Mouse (Mus musculus) MEL (cell line): ENCODE measurements around the gene Hspa2. TPM values are rescaled to one million over a fixed set of nuclear protein-coding genes. Genes with fewer than 3 reads are reported as not detected.

Experiments
- DNase-seq: peaks from one replicate; pipeline ENCODE4 v3.0.0; 2011; ENCODE audit warnings: low read depth, low spot score
- H3K27ac ChIP-seq: 2 replicates; pipeline ENCODE4 v1.5.1; 2012; ENCODE audit warnings: low read depth, mild to moderate bottlenecking, control low read depth, low read length, moderate library complexity; ENCODE audit not compliant: control insufficient read depth
- H3K27me3 ChIP-seq, 2 experiments: fragments of 150-350 bp in 1 of 2; sonication (generic) in 1 of 2; 2 replicates each; pipeline ENCODE4 v1.6.1; 2012; ENCODE audit warnings: low read length in 2 of 2, mild to moderate bottlenecking in 2 of 2, improper control_type of control experiment in 1 of 2, moderate library complexity in 1 of 2; ENCODE audit not compliant: insufficient read depth in 2 of 2, control insufficient read depth in 1 of 2
- H3K36me3 ChIP-seq, 2 experiments: 2 replicates each; pipeline ENCODE4 v1.6.1; 2012 to 2014; ENCODE audit warnings: low read length in 2 of 2, improper control_type of control experiment in 1 of 2, inconsistent platforms in 1 of 2, mild to moderate bottlenecking in 1 of 2; ENCODE audit not compliant: insufficient read depth in 2 of 2, control insufficient read depth in 1 of 2
- H3K4me1 ChIP-seq, 2 experiments: fragments of 150-350 bp in 1 of 2; sonication (generic) in 1 of 2; 2 replicates each; pipeline ENCODE4 v1.6.1; 2012; ENCODE audit warnings: low read length in 2 of 2, improper control_type of control experiment in 1 of 2, mild to moderate bottlenecking in 1 of 2; ENCODE audit not compliant: insufficient read depth in 2 of 2, control insufficient read depth in 1 of 2
- H3K4me3 ChIP-seq, 2 experiments: fragments of 150-350 bp in 1 of 2; sonication (generic) in 1 of 2; 2 replicates each; pipeline ENCODE4 v1.5.1; 2012; ENCODE audit warnings: low read depth in 2 of 2, low read length in 2 of 2, mild to moderate bottlenecking in 2 of 2, moderate library complexity in 2 of 2, control low read depth in 1 of 2, improper control_type of control experiment in 1 of 2; ENCODE audit not compliant: control insufficient read depth in 1 of 2, insufficient read depth in 1 of 2
- H3K79me2 ChIP-seq: 2 replicates; pipeline ENCODE4 v1.6.1; 2012; ENCODE audit warnings: mild to moderate bottlenecking, low read length, moderate library complexity; ENCODE audit not compliant: control insufficient read depth, poor library complexity, insufficient read depth
- H3K9ac ChIP-seq: 2 replicates; pipeline ENCODE4 v1.6.1; 2012; ENCODE audit warnings: low read depth, mild to moderate bottlenecking, control low read depth, low read length, moderate library complexity; ENCODE audit not compliant: control insufficient read depth, poor library complexity, severe bottlenecking
- H3K9me3 ChIP-seq: fragments of 150-350 bp; sonication (generic); replicated peaks from 2 replicates; pipeline ENCODE4 v1.6.1; 2012; ENCODE audit warnings: mild to moderate bottlenecking, low read length, improper control_type of control experiment, moderate library complexity; ENCODE audit not compliant: insufficient read depth
- BHLHE40 ChIP-seq: IDR thresholded peaks from 2 replicates; pipeline ENCODE4 v1.6.1; 2012; ENCODE audit warnings: low read depth, mild to moderate bottlenecking, inconsistent platforms, low read length, improper control_type of control experiment, borderline replicate concordance
- CHD2 ChIP-seq: IDR thresholded peaks from 2 replicates; pipeline ENCODE4 v1.6.1; 2011; ENCODE audit warnings: low read length, improper control_type of control experiment
- GABPA ChIP-seq: IDR thresholded peaks from 2 replicates; pipeline ENCODE4 v1.6.1; 2012; ENCODE audit warnings: low read depth, mild to moderate bottlenecking, inconsistent platforms, low read length, improper control_type of control experiment, moderate library complexity
- HCFC1 ChIP-seq: IDR thresholded peaks from 2 replicates; pipeline ENCODE4 v1.6.1; 2012; ENCODE audit warnings: low read depth, mild to moderate bottlenecking, inconsistent platforms, low read length, improper control_type of control experiment, moderate library complexity
- MAFK ChIP-seq: IDR thresholded peaks from 2 replicates; pipeline ENCODE4 v1.6.1; 2011; ENCODE audit warnings: low read depth, mild to moderate bottlenecking, low read length, improper control_type of control experiment, borderline replicate concordance
- MAX ChIP-seq: IDR thresholded peaks from 2 replicates; pipeline ENCODE4 v1.6.1; 2011; ENCODE audit warnings: low read length, improper control_type of control experiment
- MEF2A ChIP-seq: IDR thresholded peaks from 2 replicates; pipeline ENCODE4 v1.6.1; 2014; ENCODE audit warnings: low read depth, mild to moderate bottlenecking, inconsistent platforms, low read length, improper control_type of control experiment; ENCODE audit not compliant: poor library complexity, insufficient replicate concordance, severe bottlenecking; ENCODE audit errors: extremely low read depth
- MYB ChIP-seq: IDR thresholded peaks from 2 replicates; pipeline ENCODE4 v1.6.1; 2011; ENCODE audit warnings: mild to moderate bottlenecking, low read depth, low read length, improper control_type of control experiment
- MYC ChIP-seq: IDR thresholded peaks from 2 replicates; pipeline ENCODE4 v1.6.1; 2011; ENCODE audit warnings: low read depth, mild to moderate bottlenecking, low read length, improper control_type of control experiment, moderate library complexity
- NRF1 ChIP-seq: IDR thresholded peaks from 2 replicates; pipeline ENCODE4 v1.6.1; 2014; ENCODE audit warnings: low read depth, mild to moderate bottlenecking, inconsistent platforms, low read length, improper control_type of control experiment, moderate library complexity; ENCODE audit not compliant: poor library complexity, insufficient read depth, severe bottlenecking
- POLR2A ChIP-seq, 2 experiments: IDR thresholded peaks; 2 replicates each; pipeline ENCODE4 v1.6.1; 2011 to 2012; ENCODE audit warnings: low read length in 2 of 2, mild to moderate bottlenecking in 2 of 2, control low read depth in 1 of 2, improper control_type of control experiment in 1 of 2, low read depth in 1 of 2, moderate library complexity in 1 of 2; ENCODE audit not compliant: control insufficient read depth in 1 of 2, insufficient read depth in 1 of 2, poor library complexity in 1 of 2
- RCOR1 ChIP-seq: IDR thresholded peaks from 2 replicates; pipeline ENCODE4 v1.6.1; 2012; ENCODE audit warnings: low read depth, mild to moderate bottlenecking, inconsistent platforms, low read length, improper control_type of control experiment
- SIN3A ChIP-seq: IDR thresholded peaks from 2 replicates; pipeline ENCODE4 v1.6.1; 2012; ENCODE audit warnings: low read length, improper control_type of control experiment, inconsistent platforms
- SMC3 ChIP-seq: IDR thresholded peaks from 2 replicates; pipeline ENCODE4 v1.6.1; 2011; ENCODE audit warnings: low read depth, low read length, improper control_type of control experiment
- TAL1 ChIP-seq: IDR thresholded peaks from 2 replicates; pipeline ENCODE4 v1.6.1; 2012; ENCODE audit warnings: mild to moderate bottlenecking, inconsistent platforms, low read length, moderate library complexity, mixed read lengths
- TBP ChIP-seq: IDR thresholded peaks from 2 replicates; pipeline ENCODE4 v1.8.0; 2011; ENCODE audit warnings: low read depth, low read length, improper control_type of control experiment
- TCF12 ChIP-seq: IDR thresholded peaks from 2 replicates; pipeline ENCODE4 v1.6.1; 2014; ENCODE audit warnings: low read depth, mild to moderate bottlenecking, inconsistent platforms, low read length, improper control_type of control experiment, moderate library complexity
- UBTF ChIP-seq: IDR thresholded peaks from 2 replicates; pipeline ENCODE4 v1.6.1; 2012; ENCODE audit warnings: low read depth, mild to moderate bottlenecking, inconsistent platforms, low read length, improper control_type of control experiment, moderate library complexity, borderline replicate concordance; ENCODE audit not compliant: insufficient read depth
- USF2 ChIP-seq, 2 experiments: IDR thresholded peaks; 2 replicates each; pipeline ENCODE4 v1.6.1; 2011 to 2012; ENCODE audit warnings: improper control_type of control experiment in 2 of 2, low read length in 2 of 2, borderline replicate concordance in 1 of 2, inconsistent platforms in 1 of 2, low read depth in 1 of 2, mild to moderate bottlenecking in 1 of 2; ENCODE audit not compliant: insufficient read depth in 1 of 2
- ZNF384 ChIP-seq: IDR thresholded peaks from 2 replicates; pipeline ENCODE4 v1.6.1; 2012; ENCODE audit warnings: low read depth, mild to moderate bottlenecking, inconsistent platforms, low read length, improper control_type of control experiment
- polyA plus RNA-seq, 2 experiments: library from polyadenylated mRNA; stranded (reverse) in 1 of 2; unstranded in 1 of 2; fragments of >175 nt in 1 of 2; fragments of >200 nt in 1 of 2; gene quantifications; 2 replicates each; pipeline versions ENCODE4 v1.2.1 to v1.2.4; 2012; ENCODE audit warnings: low replicate concordance in 2 of 2, low read depth in 1 of 2; ENCODE audit not compliant: insufficient read length in 2 of 2, insufficient read depth in 1 of 2, missing spikeins in 1 of 2
- total RNA-seq: library from RNA; depleted of rRNA; stranded (reverse); fragments of 300-350 nt; gene quantifications from 2 replicates; pipeline ENCODE4 v1.2.3, GENCODE M21; 2012

Hspa2 gene
- total and polyA plus RNA-seq, 3 experiments = 6.6 to 9.3 TPM; not detected in 1

GRCm38 (mm10) chr12:76404836-76405182, 833 bp downstream of the Hspa2 start:
- TF ChIP-seq CHD2 = no peak
- TF ChIP-seq TCF12 = no peak
- TF ChIP-seq SIN3A = no peak
- TF ChIP-seq SMC3 = no peak
- no peak for TF ChIP-seq MYB
- no peak for TF ChIP-seq HCFC1
- TF ChIP-seq TBP = no peak
- TF ChIP-seq MEF2A = no peak
- no peak for TF ChIP-seq NRF1
- TF ChIP-seq MAFK = no peak
- TF ChIP-seq GABPA = no peak
- TF ChIP-seq ZNF384 = no peak
- no peak for TF ChIP-seq BHLHE40
- TF ChIP-seq USF2 (IDR thresholded peaks at IDR 0.05; ENCODE audit: borderline replicate concordance in 1 of 2, insufficient read depth in 1 of 2, low read depth in 1 of 2, low read length in 2 of 2) = no peak
- TF ChIP-seq TAL1 = no peak
- no peak for TF ChIP-seq MAX
- TF ChIP-seq, all 39 proteins: peak for 0
- no peak overlapping the region for H3K9ac ChIP-seq
- H3K36me3 ChIP-seq = peaks cover 0 to 5% of the 10 kb centered on the region in 2 experiments; a peak in 1 of 4 replicates
- no peaks in the 10 kb centered on the region for H3K9me3 ChIP-seq
- H3K27ac ChIP-seq = no peak overlapping the region
- H3K79me2 ChIP-seq = no peaks in the 10 kb centered on the region; the same call in 1 of the 2 replicates
- H3K4me1 ChIP-seq = peaks cover 2 to 3% of the 10 kb centered on the region in 2 experiments; a peak in 1 of 4 replicates
- peak overlapping the region in 1 of 2 experiments; percentile 68; a peak in 1 of 4 replicates for H3K4me3 ChIP-seq
- DNase-seq = no peak
- H3K27me3 ChIP-seq = no peaks in the 10 kb centered on the region

- H3K36me3 ChIP-seq = peaks cover 0 to 5% of the 10 kb centered on the region in 2 experiments; a peak in 1 of 4 replicates
- H3K4me3 ChIP-seq = no peak overlapping the region
- TF ChIP-seq UBTF (no peak), MYC (no peak), POLR2A (IDR thresholded peaks at IDR 0.05; ENCODE audit: control insufficient read depth in 1 of 2, insufficient read depth in 1 of 2, low read depth in 1 of 2, low read length in 2 of 2, poor library complexity in 1 of 2) (no peak), RCOR1 (no peak), SMC3 (no peak)
- no peaks in the 10 kb centered on the region for H3K9me3 ChIP-seq
- DNase-seq = no peak
- no peak overlapping the region for H3K9ac ChIP-seq
- no peaks in the 10 kb centered on the region for H3K27me3 ChIP-seq
- peaks cover 2 to 3% of the 10 kb centered on the region in 2 experiments; a peak in 1 of 4 replicates for H3K4me1 ChIP-seq
- H3K79me2 ChIP-seq = no peaks in the 10 kb centered on the region; the same call in 1 of the 2 replicates
- H3K27ac ChIP-seq = no peak overlapping the region
These were observed 1.4 kb downstream of the Hspa2 start for GRCm38 (mm10) chr12:76405183-76405970.
